Mouse (Mus musculus) frontal cortex, postnatal 14 days (tissue): ENCODE measurements around the gene Slc12a3.

ENCODE experiments used
- DNase-seq, 2 experiments: peaks; one replicate each; pipeline ENCODE4 v3.0.0; 2022; ENCODE audit warnings: low spot score in 2 of 2

Slc12a3 gene

DNA sequence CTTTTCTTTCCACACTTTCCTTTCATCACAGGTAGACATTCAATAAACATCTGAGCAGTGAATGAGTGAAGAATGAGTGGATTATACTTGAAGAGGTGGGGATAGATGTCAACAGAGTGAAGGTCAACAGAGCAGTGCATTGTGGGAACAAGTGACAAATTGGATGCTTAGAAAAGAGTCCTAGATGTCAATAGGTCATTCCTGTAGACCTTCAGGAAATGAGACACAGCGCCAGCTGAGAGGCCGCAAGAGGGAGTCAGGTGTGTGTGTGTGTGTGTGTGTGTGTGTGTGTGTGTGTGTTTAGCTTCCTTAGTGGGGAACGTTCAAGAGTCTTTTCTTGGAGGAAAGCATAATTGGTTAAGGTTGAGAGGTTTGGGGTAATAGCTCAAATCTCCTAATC lies 47.2 kb downstream of the Slc12a3 start:
- no peak for DNase-seq

GRCm38 (mm10) chr8:94376580-94376979 lies 47.6 kb downstream of the Slc12a3 start:
- no peak for DNase-seq

GRCm38 (mm10) chr8:94377031-94377430 lies 48.0 kb downstream of the Slc12a3 start:
- DNase-seq: no peak

DNA sequence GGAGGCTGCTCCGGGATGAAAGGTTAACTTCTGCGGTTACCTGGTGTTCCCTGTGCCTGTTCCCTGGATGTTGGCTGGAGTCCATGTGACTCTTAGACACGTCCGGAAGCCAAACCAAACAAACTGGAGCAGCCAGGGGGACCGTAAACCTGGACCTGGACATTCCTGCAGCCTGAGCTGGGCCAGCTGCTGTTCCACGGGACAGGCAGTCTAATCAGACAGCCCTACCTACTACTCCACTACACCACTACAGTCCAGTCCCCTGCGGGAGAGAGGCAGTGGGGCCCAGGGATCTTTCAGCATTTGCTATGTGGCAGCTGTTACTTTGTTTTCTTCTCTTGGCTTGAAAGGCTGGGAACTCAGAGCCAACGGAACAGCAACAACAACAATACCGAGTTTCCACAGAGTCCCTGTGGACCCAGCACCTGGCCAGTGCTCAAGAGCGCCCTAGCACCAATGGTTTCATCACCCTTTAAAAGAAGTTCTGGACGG lies 48.8 kb downstream of the Slc12a3 start:
- no peak for DNase-seq

DNA sequence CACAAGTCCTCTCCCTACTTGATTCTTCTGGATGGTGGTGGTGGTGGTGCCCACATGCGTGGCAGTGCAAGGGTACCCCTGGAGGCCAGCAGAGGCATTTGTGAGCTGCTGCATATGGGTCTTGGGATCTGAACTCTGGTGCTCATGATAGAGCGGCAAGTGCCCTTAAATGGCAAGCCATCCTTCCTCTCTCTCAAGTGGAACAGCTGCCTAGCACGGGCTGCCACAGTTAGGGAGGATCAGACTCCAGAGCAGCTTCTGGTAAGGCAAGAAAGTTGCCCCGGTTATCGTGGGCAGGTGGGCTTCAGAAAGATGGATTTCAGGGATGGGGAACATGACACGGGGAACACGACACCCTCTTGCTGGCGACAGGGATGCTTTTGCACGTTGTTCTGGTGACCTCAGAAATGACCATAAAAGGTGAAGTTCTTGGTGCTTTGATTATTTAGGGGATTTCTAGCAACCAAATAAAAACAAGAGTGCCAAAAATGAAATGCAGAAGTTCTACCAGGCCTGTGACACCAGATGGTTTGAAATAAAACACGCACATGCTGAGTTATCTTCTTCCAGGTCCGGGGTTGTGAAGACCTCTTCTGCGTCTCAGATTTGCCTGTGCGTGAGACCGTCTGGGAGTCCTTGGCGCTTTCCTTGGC lies 49.9 kb downstream of the Slc12a3 start:
- no peak for DNase-seq

DNA sequence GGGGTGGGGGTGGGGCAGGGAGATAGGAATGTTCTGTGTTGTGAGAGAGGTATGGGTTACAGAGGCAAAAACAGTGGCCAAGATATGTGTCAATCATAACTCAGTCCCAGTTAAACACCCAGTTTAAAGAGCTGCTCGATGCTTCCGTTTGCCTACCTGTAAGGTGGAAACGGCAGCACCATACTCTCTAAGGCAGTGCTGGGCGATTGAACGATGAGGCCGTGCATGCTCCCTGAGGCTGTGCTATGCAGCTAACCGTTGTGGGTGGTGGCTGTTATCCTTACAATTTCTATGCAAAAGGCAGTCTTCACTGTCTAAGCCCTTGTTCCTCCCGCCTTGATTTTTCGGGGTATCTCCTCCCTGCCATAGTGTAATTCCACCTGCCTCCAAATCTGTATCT lies 50.7 kb downstream of the Slc12a3 start:
- DNase-seq: no peak

GRCm38 (mm10) chr8:94384166-94384565 lies 55.2 kb downstream of the Slc12a3 start:
- DNase-seq: no peak

- DNase-seq: no peak
Measured at GRCm38 (mm10) chr8:94385506-94386213, 56.7 kb downstream of the Slc12a3 start.

GRCm38 (mm10) chr8:94386214-94387026 lies 57.4 kb downstream of the Slc12a3 start, which contains the start of gene Herpud1:
Gene Herpud1 (plus strand): TSS chr8:94386438.
- DNase-seq: peak; percentile 97 to 98

- peak; percentile 68 to 74 for DNase-seq
Measured at GRCm38 (mm10) chr8:94387027-94387684, 58.2 kb downstream of the Slc12a3 start.

DNA sequence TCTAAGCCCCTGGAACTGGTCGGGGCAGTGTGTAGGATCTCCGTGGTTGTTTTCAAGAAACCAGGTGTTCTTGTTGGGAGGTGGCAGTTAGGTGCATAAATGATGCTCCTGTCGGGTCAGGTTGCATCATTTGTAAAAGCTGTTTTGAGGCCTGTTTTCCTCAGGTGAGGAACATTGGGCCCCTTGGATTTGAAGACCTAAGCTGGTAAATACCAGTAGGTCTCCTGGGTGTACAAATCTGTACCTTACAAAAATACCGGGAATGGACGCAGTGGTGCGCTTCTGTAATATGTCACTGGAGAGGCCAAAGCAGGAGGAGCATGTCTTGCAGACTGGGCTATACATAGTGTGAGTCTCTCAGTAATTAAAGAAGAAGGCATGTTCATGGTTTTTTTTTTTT lies 58.8 kb downstream of the Slc12a3 start:
- DNase-seq: no peak

- DNase-seq: no peak
Measured at GRCm38 (mm10) chr8:94389531-94389930, 60.5 kb downstream of the Slc12a3 start.

GRCm38 (mm10) chr8:94390429-94390828 lies 61.4 kb downstream of the Slc12a3 start:
- no peak for DNase-seq

DNA sequence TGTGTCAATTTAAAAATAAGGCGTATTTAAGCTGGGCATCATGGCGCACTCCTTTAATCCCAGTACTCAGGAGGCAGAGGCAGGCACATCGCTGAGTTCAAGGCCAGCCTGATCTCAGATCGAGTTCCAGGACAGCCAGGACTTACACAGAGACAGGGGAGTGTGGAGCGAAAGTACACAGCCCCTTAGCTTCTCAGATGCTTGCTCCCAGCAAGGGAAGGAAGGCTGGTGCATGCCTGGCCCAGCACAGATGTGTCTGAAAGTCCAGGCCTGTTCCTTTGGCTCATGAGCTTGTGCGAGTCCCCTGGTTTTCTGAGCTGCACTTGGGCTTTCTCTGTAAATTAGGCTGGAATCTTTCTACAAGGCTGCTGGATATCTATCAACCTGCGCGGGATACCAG lies 61.9 kb downstream of the Slc12a3 start:
- DNase-seq: no peak

GRCm38 (mm10) chr8:94392147-94392546 lies 63.1 kb downstream of the Slc12a3 start:
- DNase-seq: no peak

DNA sequence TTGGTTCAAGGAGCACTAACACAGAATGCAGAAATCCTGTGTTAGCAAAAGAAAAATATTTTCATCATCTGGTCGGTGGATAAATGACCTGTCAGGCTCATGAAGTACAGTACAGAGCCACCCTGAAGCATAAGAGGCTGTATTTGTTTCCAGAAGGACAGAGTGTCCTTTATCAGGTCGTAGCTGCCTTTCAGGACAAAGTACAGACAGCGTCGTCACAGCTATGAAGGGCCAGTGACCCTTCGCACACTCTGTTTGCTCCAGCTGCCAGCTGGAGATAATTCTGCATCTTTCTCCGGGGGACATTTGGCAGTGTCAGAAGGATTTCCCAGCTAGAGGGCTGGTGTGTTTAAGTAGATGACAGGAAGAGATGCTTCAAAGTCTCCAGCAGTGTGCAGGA lies 63.6 kb downstream of the Slc12a3 start:
- no peak for DNase-seq

DNA sequence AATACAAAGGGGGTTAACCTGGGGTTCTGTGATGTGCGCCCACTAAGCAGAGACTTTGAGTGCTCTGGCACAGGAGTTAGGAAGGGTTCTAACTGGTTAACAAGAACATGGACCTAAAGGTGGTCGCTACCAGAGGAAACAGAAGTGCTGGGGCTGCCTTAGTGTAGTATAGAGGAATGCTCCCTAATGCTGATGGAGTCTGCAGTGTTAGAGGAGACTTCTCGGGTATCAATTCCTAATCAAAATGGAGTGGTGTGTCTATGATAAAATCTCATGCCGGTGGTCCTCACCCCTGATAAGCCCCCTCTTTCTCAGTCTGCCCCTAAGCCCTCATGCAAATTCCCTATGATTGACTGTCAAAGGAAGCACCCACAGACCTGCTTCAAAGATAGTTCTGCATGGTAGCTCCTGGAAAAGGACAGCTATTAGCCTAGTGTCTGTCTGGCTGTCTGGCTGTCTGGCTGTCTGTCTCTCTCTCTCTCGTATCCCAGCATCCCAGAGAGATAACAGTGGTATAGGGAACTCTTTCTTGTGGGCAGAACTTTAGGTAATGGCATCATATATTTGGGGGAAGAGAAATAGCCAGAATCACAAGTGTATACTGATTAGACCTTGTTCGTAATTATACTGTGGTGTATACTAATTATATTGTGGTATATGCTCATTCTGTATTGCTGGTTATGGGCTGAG lies 67.0 kb downstream of the Slc12a3 start:
- DNase-seq: no peak

- DNase-seq: no peak
Measured at GRCm38 (mm10) chr8:94396964-94397657, 68.1 kb downstream of the Slc12a3 start.

DNA sequence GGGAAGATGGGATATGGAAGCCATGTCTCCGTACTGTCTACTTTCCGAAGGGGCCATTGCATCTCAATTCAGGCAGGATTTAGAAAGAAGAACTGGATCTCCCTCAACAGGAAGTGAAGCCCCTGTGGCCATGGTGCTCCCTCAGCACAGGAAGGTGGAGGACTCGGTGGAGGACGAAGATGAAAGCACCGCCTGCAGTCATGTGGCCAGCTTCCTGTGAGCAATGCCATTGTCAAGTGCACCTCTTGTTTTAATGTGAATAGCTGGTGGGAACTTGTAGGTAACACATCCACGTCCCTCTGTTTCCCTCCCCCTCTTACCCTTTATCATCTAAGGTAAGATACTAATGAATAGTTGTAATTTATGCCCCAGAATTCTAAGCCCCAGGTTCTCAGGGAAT lies 69.6 kb downstream of the Slc12a3 start:
- DNase-seq: no peak

DNA sequence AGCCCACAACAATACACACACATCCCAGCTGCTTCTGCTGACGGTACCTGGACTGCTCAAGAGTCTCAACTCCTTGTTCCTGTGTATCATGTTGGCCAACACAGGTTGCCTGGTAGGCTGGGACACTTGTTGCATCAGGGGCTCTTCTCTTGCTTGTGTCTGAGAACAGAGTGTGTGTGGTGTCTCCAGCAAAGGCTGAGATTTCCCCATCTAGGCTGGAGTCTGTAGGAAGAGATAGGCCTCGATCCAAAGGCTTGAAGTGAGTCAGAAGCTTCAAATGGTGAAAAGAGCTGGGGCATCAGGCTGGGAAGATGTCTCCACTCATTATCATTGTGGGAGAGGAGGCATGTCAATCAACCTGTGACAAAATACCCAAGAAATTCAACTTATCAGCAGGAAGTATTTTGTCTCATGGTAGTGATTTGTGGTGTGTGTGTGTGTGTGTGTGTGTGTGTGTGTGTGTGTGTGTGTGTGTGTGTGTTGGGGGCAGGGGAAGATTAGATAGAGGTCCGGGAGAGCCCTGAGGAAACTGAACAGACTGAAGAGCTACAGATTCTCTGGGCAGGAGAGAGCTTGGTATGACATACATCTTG lies 70.5 kb downstream of the Slc12a3 start:
- DNase-seq: no peak
